Mouse (Mus musculus): Measurements from ENCODE around the gene Nt5c3.

DNA sequence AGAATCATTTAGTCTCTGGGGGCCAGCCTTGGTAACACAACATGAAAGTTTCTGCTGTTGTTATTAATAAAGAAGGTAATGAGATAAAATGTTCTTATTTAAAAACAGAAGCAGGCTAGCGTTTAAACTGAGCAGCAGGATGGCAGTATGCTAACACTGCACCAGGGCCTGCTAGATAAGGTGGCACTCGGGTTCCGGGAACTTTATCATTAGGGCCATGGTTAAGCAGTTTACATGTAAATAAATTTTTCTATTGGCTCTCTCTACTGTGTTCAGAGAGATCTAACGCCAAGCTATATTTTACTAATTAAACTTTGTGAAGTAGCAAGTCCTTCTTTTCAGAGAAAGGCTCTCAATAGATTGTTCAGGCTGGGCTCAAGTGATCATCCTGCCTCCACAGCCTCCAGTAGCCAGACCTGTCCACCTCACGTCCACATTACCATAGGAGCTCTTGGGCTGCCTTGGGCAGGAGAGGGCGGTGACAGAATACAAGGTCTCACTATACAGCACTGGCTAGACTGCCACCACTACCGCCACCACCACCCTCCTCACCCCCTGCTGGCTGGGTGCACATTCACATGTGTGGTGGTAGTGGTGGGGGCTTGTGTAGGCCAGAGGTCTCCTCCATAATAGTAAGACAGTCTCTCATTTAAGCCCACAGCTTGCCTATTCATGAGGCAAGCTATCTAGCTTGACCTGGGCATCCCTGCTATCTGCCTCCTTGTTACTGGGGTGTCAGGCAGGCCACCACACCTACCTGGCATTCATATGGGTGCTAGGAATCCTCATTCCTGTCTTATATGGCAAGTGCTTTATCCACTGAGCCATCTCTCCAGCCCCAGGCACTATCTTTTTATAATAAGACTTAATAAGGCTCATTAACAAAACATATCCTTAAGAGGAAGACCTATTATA is 20.9 kb downstream of the Nt5c3 start:
- no peak for TF ChIP-seq POLR2A (IDR thresholded peaks at IDR 0.05; ENCODE audit: insufficient read depth, low read length)
- no peak for TF ChIP-seq CTCF (IDR thresholded peaks at IDR 0.05; ENCODE audit: low read depth, low read length)
- no peak for TF ChIP-seq EP300 (IDR thresholded peaks at IDR 0.05; ENCODE audit: insufficient read depth, low read depth, low read length)
